32 mouse cellular contexts compared by ENCODE assay signal in the genomic region with DNA sequence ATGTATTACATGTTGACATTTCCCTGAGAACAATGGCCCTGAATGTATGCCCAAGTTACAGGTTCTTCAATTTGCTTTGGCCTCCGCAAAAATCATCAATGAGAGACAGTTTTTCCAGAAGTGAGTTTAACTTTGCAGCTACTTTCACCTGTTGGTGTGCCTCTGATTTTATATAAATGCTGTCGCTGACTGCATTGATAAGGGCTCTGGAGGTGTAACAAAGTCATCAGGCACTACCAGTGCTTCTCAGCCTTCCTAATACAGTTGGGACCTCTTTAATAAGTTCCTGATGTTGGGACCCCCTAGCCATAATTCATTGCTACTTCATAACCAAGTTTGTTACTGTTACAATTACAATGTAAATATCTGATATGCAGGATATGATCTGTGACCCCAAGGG. TPM values are rescaled to one million over a fixed set of nuclear protein-coding genes. Genes with fewer than 3 reads are reported as not detected.
DNase-seq lines count a peak whose midpoint lies in the region; ATAC-seq and TF ChIP-seq lines count a peak whose summit lies in the region.
"Had no signal": no experiment of that assay in that cellular context is flagged by ENCODE, and none has a peak within 500 bp of the region (broad histone marks: within the 10 kb centered on the region; RNA-seq: fewer than 3 reads in every experiment).

No protein-coding gene starts in this region.

- 78% methylated on average over 2 of the region's 2 CpGs for WGBS in heart, embryonic 12.5 days
- 72% methylated on average over 2 of the region's 2 CpGs for WGBS in lung, embryonic 14.5 days
- 78% methylated on average over 2 of the region's 2 CpGs for WGBS in lung, postnatal 0 days

- peaks cover 48% of the 10 kb centered on the region for H3K36me3 ChIP-seq in heart, embryonic 12.5 days
- H3K36me3 ChIP-seq in lung, embryonic 14.5 days (ENCODE audit: insufficient read depth), result peaks cover 33% of the 10 kb centered on the region
- no peaks in the 10 kb centered on the region for H3K36me3 ChIP-seq in lung, postnatal 0 days (ENCODE audit: insufficient read depth, low read length)
- H3K36me3 ChIP-seq in CH12.LX (replicated peaks in 1 of 2; ENCODE audit: control insufficient read depth in 1 of 2, insufficient read depth in 1 of 2, low read length in 1 of 2), result peaks cover 3 to 48% of the 10 kb centered on the region in 2 experiments

- H3K27me3 ChIP-seq in heart, embryonic 12.5 days (replicated peaks), result no peaks in the 10 kb centered on the region
- no peaks in the 10 kb centered on the region for H3K27me3 ChIP-seq in lung, embryonic 14.5 days (ENCODE audit: insufficient read depth, low read length)
- no peaks in the 10 kb centered on the region for H3K27me3 ChIP-seq in lung, postnatal 0 days (replicated peaks; ENCODE audit: insufficient read depth, low read length)
- no peaks in the 10 kb centered on the region for H3K27me3 ChIP-seq in CH12.LX (replicated peaks)
- H3K27me3 ChIP-seq: embryonic facial prominence, embryonic 15.5 days; forebrain, embryonic 13.5 days; hindbrain, embryonic 15.5 days; kidney, embryonic 15.5 days; midbrain, embryonic 12.5 days; neural tube, embryonic 13.5 days had no signal

- peaks cover 17% of the 10 kb centered on the region for H3K79me2 ChIP-seq in CH12.LX (replicated peaks; ENCODE audit: control insufficient read depth, extremely low read depth, insufficient read depth, poor library complexity, severe bottlenecking)

- in situ Hi-C loops in CH12.LX (cut with MboI; ENCODE audit: low pct_ligation_motif_present, low pct_unique_long_range_greater_than_20kb, low sequenced_read_pairs), result no loop called here

- no peak for TF ChIP-seq POLR2A in CH12.LX (IDR thresholded peaks at IDR 0.05; ENCODE audit: low read depth, low read length)

- no peak overlapping the region for H3K4me2 ChIP-seq in heart, embryonic 12.5 days
- H3K4me2 ChIP-seq in lung, embryonic 14.5 days, result peak overlapping the region; percentile 79; the same call in 1 of the 2 replicates
- no peak overlapping the region for H3K4me2 ChIP-seq in lung, postnatal 0 days (replicated peaks; ENCODE audit: low read depth, low read length)
- H3K4me2 ChIP-seq in CH12.LX (ENCODE audit: insufficient read depth, low read depth, poor library complexity, severe bottlenecking), result no peak overlapping the region
- H3K4me2 ChIP-seq: hindbrain, embryonic 15.5 days; midbrain, embryonic 12.5 days had no signal

- no peaks in the 10 kb centered on the region for H3K9me3 ChIP-seq in heart, embryonic 12.5 days (replicated peaks)
- H3K9me3 ChIP-seq in lung, embryonic 14.5 days (ENCODE audit: low read depth, low read length), result no peaks in the 10 kb centered on the region
- H3K9me3 ChIP-seq in lung, postnatal 0 days (ENCODE audit: low read length), result no peaks in the 10 kb centered on the region
- H3K9me3 ChIP-seq in CH12.LX (replicated peaks; ENCODE audit: low read length), result no peaks in the 10 kb centered on the region
- H3K9me3 ChIP-seq: embryonic facial prominence, embryonic 10.5 days; embryonic facial prominence, embryonic 15.5 days; forebrain, embryonic 13.5 days; G1E; hindbrain, embryonic 15.5 days; kidney, embryonic 15.5 days; midbrain, embryonic 12.5 days; neural tube, embryonic 13.5 days had no signal

- ATAC-seq in heart, embryonic 12.5 days (ENCODE audit: insufficient number of reproducible peaks, low FRiP score), result no peak
- ATAC-seq in lung, embryonic 14.5 days (ENCODE audit: insufficient read depth), result no peak
- ATAC-seq in lung, postnatal 0 days, result no peak
- ATAC-seq: activated CD4-positive, CD25-positive, alpha-beta regulatory T cell, adult 4 months; forebrain, embryonic 13.5 days; inflammation-experienced regulatory T-cells, adult 6 months had no signal

- no peak overlapping the region for H3K9ac ChIP-seq in heart, embryonic 12.5 days
- no peak overlapping the region for H3K9ac ChIP-seq in lung, embryonic 14.5 days
- H3K9ac ChIP-seq in lung, postnatal 0 days (replicated peaks; ENCODE audit: low read depth), result no peak overlapping the region
- H3K9ac ChIP-seq in CH12.LX (ENCODE audit: insufficient read depth, low read depth), result no peak overlapping the region
- H3K9ac ChIP-seq: embryonic facial prominence, embryonic 15.5 days; forebrain, embryonic 13.5 days; hindbrain, embryonic 15.5 days; kidney, embryonic 15.5 days; liver, embryonic 14.5 days; midbrain, embryonic 12.5 days; neural tube, embryonic 13.5 days had no signal

- peak overlapping the region; percentile 36; the same call in 1 of the 2 replicates for H3K27ac ChIP-seq in heart, embryonic 12.5 days (ENCODE audit: poor library complexity, severe bottlenecking)
- H3K27ac ChIP-seq in lung, embryonic 14.5 days (ENCODE audit: low read depth), result no peak overlapping the region
- H3K27ac ChIP-seq in lung, postnatal 0 days (ENCODE audit: low read length), result no peak overlapping the region
- H3K27ac ChIP-seq in CH12.LX (ENCODE audit: insufficient read depth, low read depth), result no peak overlapping the region
- H3K27ac ChIP-seq: embryonic facial prominence, embryonic 10.5 days; embryonic facial prominence, embryonic 15.5 days; forebrain, embryonic 13.5 days; hindbrain, embryonic 15.5 days; kidney, embryonic 15.5 days; layer of hippocampus, adult 2 months; left cerebral cortex, adult 2 months; liver, embryonic 14.5 days; midbrain, embryonic 12.5 days; neural tube, embryonic 13.5 days; stomach, postnatal 0 days had no signal

- no peak for DNase-seq in heart, postnatal 36 days
- no peak for DNase-seq in lung, embryonic 14.5 days
- DNase-seq in lung, postnatal 0 days (ENCODE audit: low spot score), result no peak
- DNase-seq in CH12.LX (ENCODE audit: extremely low read depth), result peak; percentile 4
- peak; percentile 50 for DNase-seq in R1 (ENCODE audit: low read depth, low spot score)
- DNase-seq in left cerebral cortex, postnatal 4 days, result no peak
- DNase-seq in testis, postnatal 10 days (ENCODE audit: low spot score), result no peak
- DNase-seq: adrenal gland, adult 2 months; cerebellum, adult 2 months; cerebellum, postnatal 14 days; gastrocnemius, postnatal 14 days; kidney, adult 11 months; kidney, postnatal 36 days; lung, postnatal 14 days; right cerebral cortex, postnatal 4 days; thymus, adult 2 months; thymus, postnatal 36 days had no signal

- intact Hi-C loops in heart, postnatal 36 days (cut with DNase I), result loop anchor here (2.0 to 10.0 kb wide), 2 partner anchors 29 to 241 kb away; no protein-coding TSS in a partner anchor
- intact Hi-C loops in left cerebral cortex, postnatal 4 days (cut with DNase I), result loop anchor here (10.0 kb wide), 1 partner anchor 99 kb away; a partner anchor contains a TSS

- H3K4me3 ChIP-seq in heart, embryonic 12.5 days, result no peak overlapping the region
- H3K4me3 ChIP-seq in lung, embryonic 14.5 days (ENCODE audit: low read depth, low read length), result no peak overlapping the region
- no peak overlapping the region for H3K4me3 ChIP-seq in lung, postnatal 0 days (ENCODE audit: low read depth, low read length)
- H3K4me3 ChIP-seq in CH12.LX (replicated peaks in 1 of 3; ENCODE audit: low read depth in 2 of 3, low read length in 2 of 3, poor library complexity in 1 of 3), result no peak overlapping the region
- H3K4me3 ChIP-seq: embryonic facial prominence, embryonic 15.5 days; hindbrain, embryonic 15.5 days; kidney, embryonic 15.5 days; layer of hippocampus, adult 2 months; left cerebral cortex, adult 2 months; midbrain, embryonic 12.5 days; neural tube, embryonic 13.5 days had no signal

- TF ChIP-seq CTCF in lung, embryonic 14.5 days (IDR thresholded peaks at IDR 0.05; ENCODE audit: low read depth), result no peak
- TF ChIP-seq CTCF in lung, postnatal 0 days (IDR thresholded peaks at IDR 0.05), result no peak
- no peak for TF ChIP-seq CTCF in CH12.LX (conservative IDR thresholded peaks at IDR 0.05 in 1 of 2, IDR thresholded peaks at IDR 0.05 in 1 of 2; ENCODE audit: low read depth in 2 of 2, low read length in 2 of 2)

- H3K4me1 ChIP-seq in heart, embryonic 12.5 days (replicated peaks), result peaks cover 16% of the 10 kb centered on the region
- peaks cover 13% of the 10 kb centered on the region; the same call in 1 of the 2 replicates for H3K4me1 ChIP-seq in lung, embryonic 14.5 days (ENCODE audit: insufficient read depth)
- H3K4me1 ChIP-seq in lung, postnatal 0 days (ENCODE audit: insufficient read depth, low read depth, low read length), result peaks cover 10% of the 10 kb centered on the region
- H3K4me1 ChIP-seq in CH12.LX (ENCODE audit: control insufficient read depth in 1 of 2, insufficient read depth in 2 of 2), result peaks cover 0 to 30% of the 10 kb centered on the region in 2 experiments; a peak in 2 of 4 replicates

- TF ChIP-seq RAD21 in CH12.LX (IDR thresholded peaks at IDR 0.05; ENCODE audit: low read depth, low read length), result no peak

- dilution Hi-C loops in CH12.LX (cut with MboI; ENCODE audit: extremely low pct_ligation_motif_present, extremely low pct_unique_long_range_greater_than_20kb, low sequenced_read_pairs), result no loop called here

- TF ChIP-seq EP300 in lung, postnatal 0 days (IDR thresholded peaks at IDR 0.05), result no peak
- TF ChIP-seq EP300 in CH12.LX (IDR thresholded peaks at IDR 0.05; ENCODE audit: low read length), result no peak

TF ChIP-seq in CH12.LX, 34 proteins besides CTCF, POLR2A, EP300 and RAD21:
- TF ChIP-seq POLR2AphosphoS2 (IDR thresholded peaks at IDR 0.05; ENCODE audit: low read depth, low read length) (peak; percentile 30; the same call in 1 of the 2 replicates), PAX5 (IDR thresholded peaks at IDR 0.05; ENCODE audit: low read length) (no peak)

RNA-seq across cellular contexts. Expression of a gene that starts 27.4 kb away (rescaled TPM):
- 41.4 and 44.7 TPM in 2 replicates for polyA plus RNA-seq in heart, embryonic 12.5 days (2016; fragmentation: Nextera tagmentation; extraction: Ambion mirVana)
- total RNA-seq in heart, postnatal 36 days (2021), result 10 to 100 TPM; 35.1 TPM
- 46.8 and 48.6 TPM in 2 replicates for polyA plus RNA-seq in lung, embryonic 14.5 days (2014; fragmentation: Nextera tagmentation; extraction: Ambion mirVana)
- 27.3 and 33.8 TPM in 2 replicates for polyA plus RNA-seq in lung, postnatal 0 days (2015; fragmentation: Nextera tagmentation; extraction: Ambion mirVana)
- total RNA-seq in CH12.LX (2012; rRNA removed), result 5.1 and 6.6 TPM in 2 replicates
- 16.3 and 18.1 TPM in 2 replicates for total RNA-seq in CH12.LX (2014; rRNA removed)
- 12.7 and 15.6 TPM in 2 replicates for polyA plus RNA-seq in CH12.LX (2012; ENCODE audit: insufficient read length, low read depth)
- total RNA-seq in left cerebral cortex, postnatal 4 days (2021), result 100 to 1,000 TPM; 111 to 115 TPM

Comparison
In these comparisons a context has a peak if more than half of its experiments do, and no peak if none do; other contexts are left out.
1. DNase-seq: peak in CH12.LX (single experiment) and R1 (single experiment); none in heart, postnatal 36 days (0 of 2), lung, embryonic 14.5 days (single experiment), lung, postnatal 0 days (single experiment), left cerebral cortex, postnatal 4 days (single experiment) and testis, postnatal 10 days (single experiment).